Mouse (Mus musculus) MEL (cell line): ENCODE results near the gene Camk1d. TPM values are rescaled to one million over a fixed set of nuclear protein-coding genes. Genes with fewer than 3 reads are reported as not detected.

Experiments used
- DNase-seq: peaks from one replicate; pipeline ENCODE4 v3.0.0; 2011; ENCODE audit warnings: low read depth, low spot score
- H3K27ac ChIP-seq: 2 replicates; pipeline ENCODE4 v1.5.1; 2012; ENCODE audit warnings: low read depth, mild to moderate bottlenecking, control low read depth, low read length, moderate library complexity; ENCODE audit not compliant: control insufficient read depth
- H3K27me3 ChIP-seq, 2 experiments: fragments of 150-350 bp in 1 of 2; sonication (generic) in 1 of 2; 2 replicates each; pipeline ENCODE4 v1.6.1; 2012; ENCODE audit warnings: low read length in 2 of 2, mild to moderate bottlenecking in 2 of 2, improper control_type of control experiment in 1 of 2, moderate library complexity in 1 of 2; ENCODE audit not compliant: insufficient read depth in 2 of 2, control insufficient read depth in 1 of 2
- H3K36me3 ChIP-seq, 2 experiments: 2 replicates each; pipeline ENCODE4 v1.6.1; 2012 to 2014; ENCODE audit warnings: low read length in 2 of 2, improper control_type of control experiment in 1 of 2, inconsistent platforms in 1 of 2, mild to moderate bottlenecking in 1 of 2; ENCODE audit not compliant: insufficient read depth in 2 of 2, control insufficient read depth in 1 of 2
- H3K4me1 ChIP-seq, 2 experiments: fragments of 150-350 bp in 1 of 2; sonication (generic) in 1 of 2; 2 replicates each; pipeline ENCODE4 v1.6.1; 2012; ENCODE audit warnings: low read length in 2 of 2, improper control_type of control experiment in 1 of 2, mild to moderate bottlenecking in 1 of 2; ENCODE audit not compliant: insufficient read depth in 2 of 2, control insufficient read depth in 1 of 2
- H3K4me3 ChIP-seq, 2 experiments: fragments of 150-350 bp in 1 of 2; sonication (generic) in 1 of 2; 2 replicates each; pipeline ENCODE4 v1.5.1; 2012; ENCODE audit warnings: low read depth in 2 of 2, low read length in 2 of 2, mild to moderate bottlenecking in 2 of 2, moderate library complexity in 2 of 2, control low read depth in 1 of 2, improper control_type of control experiment in 1 of 2; ENCODE audit not compliant: control insufficient read depth in 1 of 2, insufficient read depth in 1 of 2
- H3K79me2 ChIP-seq: 2 replicates; pipeline ENCODE4 v1.6.1; 2012; ENCODE audit warnings: mild to moderate bottlenecking, low read length, moderate library complexity; ENCODE audit not compliant: control insufficient read depth, poor library complexity, insufficient read depth
- H3K9ac ChIP-seq: 2 replicates; pipeline ENCODE4 v1.6.1; 2012; ENCODE audit warnings: low read depth, mild to moderate bottlenecking, control low read depth, low read length, moderate library complexity; ENCODE audit not compliant: control insufficient read depth, poor library complexity, severe bottlenecking
- H3K9me3 ChIP-seq: fragments of 150-350 bp; sonication (generic); replicated peaks from 2 replicates; pipeline ENCODE4 v1.6.1; 2012; ENCODE audit warnings: mild to moderate bottlenecking, low read length, improper control_type of control experiment, moderate library complexity; ENCODE audit not compliant: insufficient read depth
- BHLHE40 ChIP-seq: IDR thresholded peaks from 2 replicates; pipeline ENCODE4 v1.6.1; 2012; ENCODE audit warnings: low read depth, mild to moderate bottlenecking, inconsistent platforms, low read length, improper control_type of control experiment, borderline replicate concordance
- CTCF ChIP-seq, 3 experiments: IDR thresholded peaks in 2 of 3; conservative IDR thresholded peaks in 1 of 3; 2 replicates each; pipeline ENCODE4 v1.5.1; 2011 to 2012; ENCODE audit warnings: low read length in 3 of 3, low read depth in 2 of 3, mild to moderate bottlenecking in 2 of 3, improper control_type of control experiment in 1 of 3, inconsistent platforms in 1 of 3, mixed read lengths in 1 of 3, moderate library complexity in 1 of 3; ENCODE audit not compliant: control insufficient read depth in 1 of 3, insufficient read depth in 1 of 3, poor library complexity in 1 of 3, severe bottlenecking in 1 of 3
- ELF1 ChIP-seq: IDR thresholded peaks from 2 replicates; pipeline ENCODE4 v1.6.1; 2014; ENCODE audit warnings: low read depth, mild to moderate bottlenecking, inconsistent platforms, low read length, improper control_type of control experiment, moderate library complexity
- EP300 ChIP-seq, 2 experiments: IDR thresholded peaks; 2 replicates each; pipeline ENCODE4 v1.6.1; 2011; ENCODE audit warnings: improper control_type of control experiment in 2 of 2, low read length in 2 of 2, low read depth in 1 of 2, mild to moderate bottlenecking in 1 of 2
- ETS1 ChIP-seq: IDR thresholded peaks from 2 replicates; pipeline ENCODE4 v1.6.1; 2012; ENCODE audit warnings: low read depth, mild to moderate bottlenecking, inconsistent platforms, low read length, improper control_type of control experiment, moderate library complexity
- GABPA ChIP-seq: IDR thresholded peaks from 2 replicates; pipeline ENCODE4 v1.6.1; 2012; ENCODE audit warnings: low read depth, mild to moderate bottlenecking, inconsistent platforms, low read length, improper control_type of control experiment, moderate library complexity
- GATA1 ChIP-seq: IDR thresholded peaks from 2 replicates; pipeline ENCODE4 v1.6.1; 2011; ENCODE audit warnings: low read depth, low read length, improper control_type of control experiment
- HCFC1 ChIP-seq: IDR thresholded peaks from 2 replicates; pipeline ENCODE4 v1.6.1; 2012; ENCODE audit warnings: low read depth, mild to moderate bottlenecking, inconsistent platforms, low read length, improper control_type of control experiment, moderate library complexity
- JUND ChIP-seq: IDR thresholded peaks from 2 replicates; pipeline ENCODE4 v1.6.1; 2011; ENCODE audit warnings: low read depth, mild to moderate bottlenecking, improper control_type of control experiment, low read length
- KAT2A ChIP-seq: conservative IDR thresholded peaks from 2 replicates; pipeline ENCODE4 v1.6.1; 2012; ENCODE audit warnings: low read depth, low read length, improper control_type of control experiment, inconsistent platforms
- MAFK ChIP-seq: IDR thresholded peaks from 2 replicates; pipeline ENCODE4 v1.6.1; 2011; ENCODE audit warnings: low read depth, mild to moderate bottlenecking, low read length, improper control_type of control experiment, borderline replicate concordance
- MEF2A ChIP-seq: IDR thresholded peaks from 2 replicates; pipeline ENCODE4 v1.6.1; 2014; ENCODE audit warnings: low read depth, mild to moderate bottlenecking, inconsistent platforms, low read length, improper control_type of control experiment; ENCODE audit not compliant: poor library complexity, insufficient replicate concordance, severe bottlenecking; ENCODE audit errors: extremely low read depth
- MXI1 ChIP-seq: IDR thresholded peaks from 2 replicates; pipeline ENCODE4 v1.6.1; 2011; ENCODE audit warnings: mild to moderate bottlenecking, low read depth, low read length, improper control_type of control experiment
- NELFE ChIP-seq: IDR thresholded peaks from 2 replicates; pipeline ENCODE4 v1.6.1; 2011; ENCODE audit warnings: low read depth, low read length, improper control_type of control experiment
- NRF1 ChIP-seq: IDR thresholded peaks from 2 replicates; pipeline ENCODE4 v1.6.1; 2014; ENCODE audit warnings: low read depth, mild to moderate bottlenecking, inconsistent platforms, low read length, improper control_type of control experiment, moderate library complexity; ENCODE audit not compliant: poor library complexity, insufficient read depth, severe bottlenecking
- POLR2A ChIP-seq, 2 experiments: IDR thresholded peaks; 2 replicates each; pipeline ENCODE4 v1.6.1; 2011 to 2012; ENCODE audit warnings: low read length in 2 of 2, mild to moderate bottlenecking in 2 of 2, control low read depth in 1 of 2, improper control_type of control experiment in 1 of 2, low read depth in 1 of 2, moderate library complexity in 1 of 2; ENCODE audit not compliant: control insufficient read depth in 1 of 2, insufficient read depth in 1 of 2, poor library complexity in 1 of 2
- RAD21 ChIP-seq: IDR thresholded peaks from 2 replicates; pipeline ENCODE4 v1.6.1; 2011; ENCODE audit warnings: mild to moderate bottlenecking, low read depth, low read length, improper control_type of control experiment
- RCOR1 ChIP-seq: IDR thresholded peaks from 2 replicates; pipeline ENCODE4 v1.6.1; 2012; ENCODE audit warnings: low read depth, mild to moderate bottlenecking, inconsistent platforms, low read length, improper control_type of control experiment
- SIN3A ChIP-seq: IDR thresholded peaks from 2 replicates; pipeline ENCODE4 v1.6.1; 2012; ENCODE audit warnings: low read length, improper control_type of control experiment, inconsistent platforms
- SMC3 ChIP-seq: IDR thresholded peaks from 2 replicates; pipeline ENCODE4 v1.6.1; 2011; ENCODE audit warnings: low read depth, low read length, improper control_type of control experiment
- TAL1 ChIP-seq: IDR thresholded peaks from 2 replicates; pipeline ENCODE4 v1.6.1; 2012; ENCODE audit warnings: mild to moderate bottlenecking, inconsistent platforms, low read length, moderate library complexity, mixed read lengths
- TBP ChIP-seq: IDR thresholded peaks from 2 replicates; pipeline ENCODE4 v1.8.0; 2011; ENCODE audit warnings: low read depth, low read length, improper control_type of control experiment
- TCF12 ChIP-seq: IDR thresholded peaks from 2 replicates; pipeline ENCODE4 v1.6.1; 2014; ENCODE audit warnings: low read depth, mild to moderate bottlenecking, inconsistent platforms, low read length, improper control_type of control experiment, moderate library complexity
- UBTF ChIP-seq: IDR thresholded peaks from 2 replicates; pipeline ENCODE4 v1.6.1; 2012; ENCODE audit warnings: low read depth, mild to moderate bottlenecking, inconsistent platforms, low read length, improper control_type of control experiment, moderate library complexity, borderline replicate concordance; ENCODE audit not compliant: insufficient read depth
- USF1 ChIP-seq: IDR thresholded peaks from 2 replicates; pipeline ENCODE4 v1.6.1; 2014; ENCODE audit warnings: low read depth, mild to moderate bottlenecking, inconsistent platforms, low read length, improper control_type of control experiment, moderate library complexity
- USF2 ChIP-seq, 2 experiments: IDR thresholded peaks; 2 replicates each; pipeline ENCODE4 v1.6.1; 2011 to 2012; ENCODE audit warnings: improper control_type of control experiment in 2 of 2, low read length in 2 of 2, borderline replicate concordance in 1 of 2, inconsistent platforms in 1 of 2, low read depth in 1 of 2, mild to moderate bottlenecking in 1 of 2; ENCODE audit not compliant: insufficient read depth in 1 of 2
- ZC3H11A ChIP-seq: IDR thresholded peaks from 2 replicates; pipeline ENCODE4 v1.6.1; 2012; ENCODE audit warnings: low read depth, mild to moderate bottlenecking, inconsistent platforms, low read length, improper control_type of control experiment
- ZKSCAN1 ChIP-seq: IDR thresholded peaks from 2 replicates; pipeline ENCODE4 v1.6.1; 2012; ENCODE audit warnings: low read depth, mild to moderate bottlenecking, inconsistent platforms, low read length, improper control_type of control experiment, moderate library complexity
- ZMIZ1 ChIP-seq: IDR thresholded peaks from 2 replicates; pipeline ENCODE4 v1.6.1; 2012; ENCODE audit warnings: low read depth, mild to moderate bottlenecking, inconsistent platforms, low read length, improper control_type of control experiment, moderate library complexity
- ZNF384 ChIP-seq: IDR thresholded peaks from 2 replicates; pipeline ENCODE4 v1.6.1; 2012; ENCODE audit warnings: low read depth, mild to moderate bottlenecking, inconsistent platforms, low read length, improper control_type of control experiment
- polyA plus RNA-seq, 2 experiments: library from polyadenylated mRNA; stranded (reverse) in 1 of 2; unstranded in 1 of 2; fragments of >175 nt in 1 of 2; fragments of >200 nt in 1 of 2; gene quantifications; 2 replicates each; pipeline versions ENCODE4 v1.2.1 to v1.2.4; 2012; ENCODE audit warnings: low replicate concordance in 2 of 2, low read depth in 1 of 2; ENCODE audit not compliant: insufficient read length in 2 of 2, insufficient read depth in 1 of 2, missing spikeins in 1 of 2
- total RNA-seq: library from RNA; depleted of rRNA; stranded (reverse); fragments of 300-350 nt; gene quantifications from 2 replicates; pipeline ENCODE4 v1.2.3, GENCODE M21; 2012

Camk1d gene
- total and polyA plus RNA-seq, 3 experiments = 2.9 to 4.4 TPM; not detected in 1

GRCm38 (mm10) chr2:5694094-5694493 lies 20.2 kb downstream of the Camk1d start:
- H3K27ac ChIP-seq = no peak overlapping the region
- TF ChIP-seq UBTF (no peak), ZC3H11A (no peak), MXI1 (no peak), GATA1 (no peak), NELFE (no peak), HCFC1 (no peak), SMC3 (no peak), USF1 (no peak), ETS1 (no peak), EP300 (IDR thresholded peaks at IDR 0.05; ENCODE audit: low read depth in 1 of 2, low read length in 2 of 2) (no peak), CTCF (IDR thresholded peaks at IDR 0.05 in 2 of 3, conservative IDR thresholded peaks at IDR 0.05 in 1 of 3; ENCODE audit: control insufficient read depth in 1 of 3, insufficient read depth in 1 of 3, low read depth in 2 of 3, low read length in 3 of 3, poor library complexity in 1 of 3, severe bottlenecking in 1 of 3) (no peak), TAL1 (no peak), RCOR1 (no peak), RAD21 (no peak), JUND (no peak), ZNF384 (no peak), NRF1 (no peak)
- TF ChIP-seq, all 39 proteins: peak for 0
- Histone ChIP-seq H3K9me3 (no peaks in the 10 kb centered on the region), H3K79me2 (no peaks in the 10 kb centered on the region), H3K4me3 (no peak overlapping the region), H3K36me3 (peaks cover 0 to 13% of the 10 kb centered on the region in 2 experiments; a peak in 2 of 4 replicates), H3K9ac (no peak overlapping the region), H3K4me1 (peaks cover 8 to 11% of the 10 kb centered on the region in 2 experiments), H3K27me3 (no peaks in the 10 kb centered on the region)
- DNase-seq = no peak

- Histone ChIP-seq H3K4me3 (no peak overlapping the region), H3K36me3 (peaks cover 0 to 13% of the 10 kb centered on the region in 2 experiments; a peak in 2 of 4 replicates), H3K9me3 (no peaks in the 10 kb centered on the region), H3K79me2 (no peaks in the 10 kb centered on the region), H3K9ac (no peak overlapping the region), H3K27me3 (no peaks in the 10 kb centered on the region), H3K27ac (0 out of 2 replicates have a peak overlapping the region, but pooled peaks have one; percentile 3), H3K4me1 (peaks cover 8 to 11% of the 10 kb centered on the region in 2 experiments)
- peak; percentile 69 for DNase-seq
- TF ChIP-seq USF2 (IDR thresholded peaks at IDR 0.05; ENCODE audit: borderline replicate concordance in 1 of 2, insufficient read depth in 1 of 2, low read depth in 1 of 2, low read length in 2 of 2) = no peak
- no peak for TF ChIP-seq ELF1
- TF ChIP-seq ZC3H11A = no peak
- no peak for TF ChIP-seq ZMIZ1
- TF ChIP-seq HCFC1 = no peak
- TF ChIP-seq RCOR1 = 0 out of 2 replicates have a peak, but pooled peaks have one; percentile 34
- no peak for TF ChIP-seq UBTF
- TF ChIP-seq ZNF384 = no peak
- TF ChIP-seq NRF1 = no peak
- peak; percentile 18; the same call in 1 of the 2 replicates for TF ChIP-seq SIN3A
- peak; percentile 37 for TF ChIP-seq TAL1
- no peak for TF ChIP-seq POLR2A (IDR thresholded peaks at IDR 0.05; ENCODE audit: control insufficient read depth in 1 of 2, insufficient read depth in 1 of 2, low read depth in 1 of 2, low read length in 2 of 2, poor library complexity in 1 of 2)
- no peak for TF ChIP-seq ZKSCAN1
- peak; percentile 48 for TF ChIP-seq TCF12
- TF ChIP-seq MEF2A = no peak
- no peak for TF ChIP-seq MAFK
- TF ChIP-seq GABPA = no peak
- TF ChIP-seq SMC3 = no peak
- peak; percentile 97 for TF ChIP-seq BHLHE40
- no peak for TF ChIP-seq TBP
- no peak for TF ChIP-seq KAT2A
- no peak for TF ChIP-seq RAD21
Measured at GRCm38 (mm10) chr2:5691729-5692128, 22.6 kb downstream of the Camk1d start.
